Mouse (Mus musculus) heart, postnatal 0 days (tissue): ENCODE data around the gene Mllt10.

Experiments used
- CTCF ChIP-seq: IDR thresholded peaks from 2 replicates; pipeline ENCODE4 v1.5.1; 2016; ENCODE audit warnings: antibody characterized with exemption, control low read depth, low read depth
- EP300 ChIP-seq: IDR thresholded peaks from 2 replicates; pipeline ENCODE4 v1.6.1; 2016; ENCODE audit warnings: antibody characterized with exemption, low read depth

GRCm38 (mm10) chr2:18050018-18050417 is 5.0 kb upstream of the Mllt10 start:
- TF ChIP-seq CTCF (no peak), EP300 (no peak)
